Mouse (Mus musculus) kidney, embryonic 15.5 days (tissue): ENCODE measurements around the gene Dag1. TPM values are rescaled to one million over a fixed set of nuclear protein-coding genes. Genes with fewer than 3 reads are reported as not detected.

Source experiments
- ATAC-seq: fragments of 200-750 bp; cut with Nextera tagmentation; replicated peaks from 2 replicates; pipeline ENCODE4 v1.8.0; 2017; ENCODE audit warnings: moderate TSS enrichment; ENCODE audit not compliant: low FRiP score
- H3K27ac ChIP-seq: fragments of 300-500 bp; sonication (generic); 2 replicates; pipeline ENCODE4 v1.5.1; 2015; ENCODE audit warnings: mild to moderate bottlenecking, inconsistent platforms
- H3K27me3 ChIP-seq: fragments of 300-500 bp; sonication (generic); 2 replicates; pipeline ENCODE4 v1.6.1; 2015; ENCODE audit warnings: inconsistent platforms
- H3K36me3 ChIP-seq: fragments of 300-500 bp; sonication (generic); 2 replicates; pipeline ENCODE4 v1.6.1; 2015; ENCODE audit warnings: inconsistent platforms
- H3K4me1 ChIP-seq: fragments of 300-500 bp; sonication (generic); 2 replicates; pipeline ENCODE4 v1.6.1; 2015; ENCODE audit warnings: inconsistent platforms
- H3K4me2 ChIP-seq: fragments of 300-500 bp; sonication (generic); 2 replicates; pipeline ENCODE4 v1.6.1; 2015; ENCODE audit warnings: moderate library complexity, mild to moderate bottlenecking, inconsistent platforms
- H3K4me3 ChIP-seq: fragments of 300-500 bp; sonication (generic); replicated peaks from 2 replicates; pipeline ENCODE4 v1.5.1; 2015; ENCODE audit warnings: mild to moderate bottlenecking, inconsistent platforms
- H3K9ac ChIP-seq: fragments of 300-500 bp; sonication (generic); 2 replicates; pipeline ENCODE4 v1.6.1; 2015; ENCODE audit warnings: mild to moderate bottlenecking, inconsistent platforms
- H3K9me3 ChIP-seq: fragments of 300-500 bp; sonication (generic); replicated peaks from 2 replicates; pipeline ENCODE4 v1.6.1; 2016; ENCODE audit warnings: inconsistent platforms
- WGBS: fragments of 180-500 bp; shearing (Covaris S2); methylation state at CpG from one replicate; pipeline ENCODE4 v1.1.7; 2015; ENCODE audit warnings: mixed read lengths; 5-methylcytosine and 5-hydroxymethylcytosine counted together
- polyA plus RNA-seq: library from polyadenylated mRNA; unstranded; fragments of >200 nt; fragmentation: Nextera tagmentation; extraction: Ambion mirVana; gene quantifications from 2 replicates; pipeline ENCODE4 v1.2.1, GENCODE M21; 2015

Gene Dag1
- 141 and 147 TPM in 2 replicates for polyA plus RNA-seq

DNA sequence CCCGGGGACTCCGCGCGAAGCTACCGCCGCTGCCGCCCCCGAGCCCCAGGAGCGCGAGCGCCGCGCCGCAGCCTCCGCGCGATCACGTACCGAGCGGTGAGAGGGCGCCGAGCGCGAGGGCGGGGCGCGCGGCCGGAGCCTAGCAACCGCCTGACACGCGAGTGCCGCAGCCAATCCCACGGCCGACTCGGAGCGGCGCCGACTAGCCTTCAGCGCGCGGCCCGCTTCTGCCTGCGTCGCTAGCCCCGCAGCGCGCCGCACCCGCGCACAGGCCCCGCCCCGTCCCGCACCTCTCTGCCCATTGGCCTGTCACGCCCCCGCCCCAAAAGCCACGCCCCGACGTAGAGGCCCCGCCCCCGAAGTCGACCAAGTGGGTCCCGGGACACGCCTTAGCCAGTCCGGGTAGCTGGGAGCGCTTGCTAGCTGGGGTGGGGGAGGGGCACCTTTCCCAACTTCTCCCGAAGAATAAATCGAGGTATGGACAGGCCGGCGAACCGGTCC lies at the start of gene Dag1:
Gene Dag1 (minus strand): TSS at position 269 of the 501 bp plus-strand sequence.
- peak within 1 kb of the TSS; percentile 74 for H3K4me2 ChIP-seq
- peak within 1 kb of the TSS; percentile 96 for H3K9ac ChIP-seq
- WGBS = under 1% methylated on average over 66 of the region's 71 CpGs
- peak; percentile 97 for ATAC-seq
- no peaks in the 10 kb centered on the region for H3K27me3 ChIP-seq
- H3K27ac ChIP-seq = peak within 1 kb of the TSS; percentile 95
- peaks cover 39% of the 10 kb centered on the region for H3K4me1 ChIP-seq
- no peaks in the 10 kb centered on the region for H3K9me3 ChIP-seq
- no peaks in the 10 kb centered on the region for H3K36me3 ChIP-seq
- peak within 1 kb of the TSS; percentile 99 for H3K4me3 ChIP-seq

DNA sequence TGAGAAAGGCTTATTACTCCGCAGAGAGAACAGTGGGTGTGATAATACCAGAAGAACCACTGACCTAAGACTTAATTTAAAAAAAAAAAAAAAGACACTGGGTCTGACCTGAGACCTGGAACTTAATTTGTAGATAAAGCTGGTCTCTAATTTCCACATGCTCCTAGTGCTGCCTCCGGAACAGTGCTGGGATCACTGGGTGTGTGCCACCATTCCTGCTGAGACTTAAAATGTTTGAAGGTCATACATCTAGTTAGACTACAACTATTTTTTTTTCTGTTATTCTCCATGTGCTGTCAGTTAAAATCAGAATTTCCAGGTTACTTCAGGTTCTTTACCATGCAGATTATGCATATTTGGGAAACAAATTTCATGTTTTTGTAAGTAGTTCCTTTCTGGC lies 44.4 kb upstream of the Dag1 start:
- Histone ChIP-seq H3K4me2 (peak overlapping the region; percentile 64), H3K36me3 (peaks cover 16% of the 10 kb centered on the region), H3K27ac (no peak overlapping the region), H3K4me3 (peak overlapping the region; percentile 94), H3K9me3 (no peaks in the 10 kb centered on the region), H3K4me1 (peaks cover 46% of the 10 kb centered on the region), H3K9ac (peak overlapping the region; percentile 41), H3K27me3 (no peaks in the 10 kb centered on the region)
- WGBS = 51% methylated on average over 2 of the region's 2 CpGs
- ATAC-seq = no peak

DNA sequence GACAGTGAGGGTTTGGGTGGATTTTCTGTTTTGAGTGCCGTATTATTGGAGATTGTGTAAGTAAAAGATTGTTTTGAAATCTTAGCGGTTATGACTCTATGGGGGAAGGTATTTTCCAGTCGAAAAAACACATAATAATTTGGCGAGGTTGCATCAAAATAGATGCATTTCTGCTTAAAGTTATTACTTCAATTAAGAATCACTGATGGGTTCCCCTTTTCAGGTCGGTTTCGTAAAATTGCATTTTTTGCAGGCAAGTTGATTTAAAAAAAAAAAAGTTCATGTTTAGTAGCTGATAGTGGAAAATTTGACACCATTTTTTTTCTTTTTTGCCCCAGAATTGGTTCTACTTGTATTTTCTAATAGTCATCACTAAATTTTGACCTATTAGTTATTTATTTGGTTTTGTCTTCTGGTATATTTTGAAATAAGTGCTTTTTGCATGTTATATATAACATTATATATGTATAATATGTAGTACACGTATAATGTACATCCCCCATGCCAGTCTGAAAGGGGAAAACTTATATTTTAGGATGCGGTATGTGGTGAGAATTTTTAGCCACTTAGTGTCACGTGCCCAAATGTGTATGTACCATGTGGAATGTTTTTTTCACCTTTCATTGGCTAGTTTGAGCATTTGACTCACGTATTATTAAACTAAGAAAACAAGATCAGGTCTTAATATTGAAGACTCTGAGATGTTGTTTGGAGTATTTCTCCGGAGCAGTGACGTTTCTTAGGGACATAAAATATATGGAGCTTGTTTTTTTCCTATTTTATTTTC lies 43.5 kb upstream of the Dag1 start:
- H3K27ac ChIP-seq = peak overlapping the region; percentile 100
- peaks cover 21% of the 10 kb centered on the region for H3K36me3 ChIP-seq
- H3K4me3 ChIP-seq = peak overlapping the region; percentile 94
- H3K9ac ChIP-seq = peak overlapping the region; percentile 99
- WGBS = 6% methylated on average over 12 of the region's 12 CpGs
- peaks cover 46% of the 10 kb centered on the region for H3K4me1 ChIP-seq
- peak overlapping the region; percentile 64 for H3K4me2 ChIP-seq
- H3K27me3 ChIP-seq = no peaks in the 10 kb centered on the region
- no peak for ATAC-seq
- H3K9me3 ChIP-seq = no peaks in the 10 kb centered on the region

DNA sequence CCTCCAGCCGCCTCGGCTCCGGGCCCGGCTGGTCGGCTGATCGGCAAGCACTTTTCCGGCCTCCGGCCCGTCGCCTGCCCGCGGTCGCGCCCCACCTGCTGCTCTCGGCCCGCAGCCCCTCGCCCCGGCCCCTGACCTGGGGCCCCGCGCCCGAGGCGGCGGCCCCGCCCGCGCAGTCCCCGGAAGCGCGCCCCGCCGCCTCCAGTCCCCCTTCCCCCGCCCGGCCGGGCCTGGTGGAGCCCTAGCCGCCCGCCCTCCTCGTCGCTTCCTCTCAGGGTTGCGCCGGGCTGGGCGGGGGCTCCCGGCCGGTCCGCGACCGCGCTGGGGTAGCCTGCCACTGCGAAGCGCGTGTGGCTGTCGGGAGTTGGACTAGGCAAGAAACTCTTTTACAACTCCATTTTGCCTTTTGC lies 42.8 kb upstream of the Dag1 start:
- Histone ChIP-seq H3K4me3 (peak overlapping the region; percentile 94), H3K4me2 (peak overlapping the region; percentile 64), H3K4me1 (peaks cover 43% of the 10 kb centered on the region), H3K9ac (peak overlapping the region; percentile 99), H3K27ac (peak overlapping the region; percentile 100), H3K36me3 (peaks cover 24% of the 10 kb centered on the region), H3K9me3 (no peaks in the 10 kb centered on the region), H3K27me3 (no peaks in the 10 kb centered on the region)
- WGBS = 1% methylated on average over 51 of the region's 51 CpGs
- ATAC-seq = peak; percentile 88

DNA sequence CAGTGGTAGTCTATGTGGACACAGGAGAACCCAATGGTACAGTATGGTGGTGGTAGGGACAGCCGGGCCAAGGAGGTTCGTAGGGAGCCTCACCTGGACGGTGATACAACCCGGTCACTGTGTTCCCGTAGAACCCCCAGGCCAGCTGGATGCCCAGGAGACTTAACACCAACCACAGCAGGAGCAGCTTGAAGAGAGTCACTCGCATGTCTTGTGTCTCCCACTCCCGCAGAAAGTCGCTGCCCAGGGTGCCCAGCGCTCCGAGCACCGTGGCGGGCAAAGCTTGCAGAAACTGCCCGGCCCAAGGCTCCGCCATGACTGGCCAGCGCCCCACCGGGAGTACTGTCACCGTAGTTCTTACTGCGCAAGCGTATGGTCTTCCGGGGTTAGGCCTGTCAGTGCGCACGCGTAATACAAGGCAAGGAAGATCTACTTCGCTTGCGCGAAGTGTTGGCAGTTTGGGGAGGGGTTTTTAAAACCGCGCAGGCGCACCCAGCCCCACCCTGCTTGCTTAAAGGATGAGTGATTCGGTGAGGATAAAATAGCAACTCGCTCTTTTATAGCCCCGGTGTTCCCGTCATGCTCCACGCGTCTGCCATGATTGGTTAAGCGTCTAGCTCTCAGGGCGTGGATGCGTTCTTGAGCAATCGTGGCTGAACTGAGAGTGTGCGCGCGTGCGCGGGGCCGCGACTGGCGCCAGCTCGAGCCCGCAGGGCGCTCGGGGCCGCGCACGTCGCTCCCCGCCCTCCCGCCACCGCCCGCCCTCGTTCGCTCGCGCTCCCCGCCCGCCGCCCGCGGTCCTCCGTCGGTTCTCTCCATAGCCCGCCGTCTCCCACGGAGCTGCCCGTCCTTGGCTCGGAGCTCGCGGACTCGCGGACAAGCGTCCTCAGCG lies 42.1 kb upstream of the Dag1 start, which contains the start of the genes Rhoa and Tcta:
Gene Rhoa (plus strand): TSS at position 501 of the 892 bp plus-strand sequence.
Gene Tcta (minus strand): TSS at position 532 of the 892 bp plus-strand sequence.
- Histone ChIP-seq H3K27ac (peak within 1 kb of the TSS; percentile 100), H3K27me3 (no peaks in the 10 kb centered on the region), H3K4me3 (peak within 1 kb of the TSS; percentile 94), H3K4me1 (peaks cover 41% of the 10 kb centered on the region), H3K4me2 (peak within 1 kb of the TSS; percentile 82), H3K9ac (peak within 1 kb of the TSS; percentile 99), H3K36me3 (peaks cover 29% of the 10 kb centered on the region), H3K9me3 (no peaks in the 10 kb centered on the region)
- under 1% methylated on average over 81 of the region's 81 CpGs for WGBS
- peak; percentile 98 for ATAC-seq

DNA sequence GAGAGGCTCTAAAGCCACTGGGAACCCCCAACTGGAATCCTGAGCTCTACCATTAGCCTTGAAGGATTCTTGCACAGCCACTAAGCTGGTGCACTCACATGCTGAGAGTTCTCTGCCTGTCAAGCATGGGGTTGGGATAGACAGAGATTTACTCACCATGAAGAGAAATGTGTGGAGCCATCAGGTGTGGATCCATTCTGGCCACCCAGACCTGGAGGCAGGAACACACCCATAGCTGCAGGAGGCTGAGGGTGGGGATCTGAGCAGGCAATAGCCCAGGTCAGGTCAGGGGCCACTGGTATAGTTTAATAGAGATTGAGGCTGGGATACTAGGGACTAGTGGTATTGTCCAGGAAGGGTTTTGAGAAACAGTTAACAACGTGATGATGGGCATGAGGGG lies 41.4 kb upstream of the Dag1 start:
- 4% methylated on average over 1 of the region's 1 CpGs for WGBS
- Histone ChIP-seq H3K9me3 (no peaks in the 10 kb centered on the region), H3K9ac (peak overlapping the region; percentile 85), H3K4me2 (peak overlapping the region; percentile 82), H3K36me3 (peaks cover 35% of the 10 kb centered on the region), H3K4me3 (peak overlapping the region; percentile 94), H3K27ac (peak overlapping the region; percentile 100), H3K27me3 (no peaks in the 10 kb centered on the region), H3K4me1 (peaks cover 36% of the 10 kb centered on the region)
- no peak for ATAC-seq

DNA sequence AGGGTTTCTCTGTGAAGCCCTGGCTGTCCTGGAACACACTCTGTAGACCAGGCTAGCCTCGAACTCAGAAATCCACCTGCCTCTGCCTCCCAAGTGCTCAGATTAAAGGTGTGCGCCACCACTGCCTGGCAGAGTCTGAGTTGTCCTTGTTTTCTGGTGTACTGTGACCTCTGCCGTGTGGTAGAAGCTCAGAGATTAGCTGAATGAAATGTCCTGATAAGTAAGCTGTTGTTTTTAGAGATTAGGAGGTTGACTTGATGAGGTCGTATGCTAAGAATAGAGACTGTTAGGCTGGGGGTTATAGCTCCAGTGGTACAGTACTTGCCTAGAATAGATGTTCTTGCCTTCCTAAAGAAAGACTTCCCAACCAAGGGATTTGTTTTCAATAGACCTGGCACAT lies 41.0 kb upstream of the Dag1 start:
- WGBS = 86% methylated on average over 4 of the region's 4 CpGs
- no peak for ATAC-seq
- Histone ChIP-seq H3K4me2 (peak overlapping the region; percentile 82), H3K4me3 (peak overlapping the region; percentile 94), H3K9ac (peak overlapping the region; percentile 85), H3K36me3 (peaks cover 37% of the 10 kb centered on the region), H3K27ac (no peak overlapping the region), H3K27me3 (no peaks in the 10 kb centered on the region), H3K9me3 (no peaks in the 10 kb centered on the region), H3K4me1 (peaks cover 32% of the 10 kb centered on the region)

DNA sequence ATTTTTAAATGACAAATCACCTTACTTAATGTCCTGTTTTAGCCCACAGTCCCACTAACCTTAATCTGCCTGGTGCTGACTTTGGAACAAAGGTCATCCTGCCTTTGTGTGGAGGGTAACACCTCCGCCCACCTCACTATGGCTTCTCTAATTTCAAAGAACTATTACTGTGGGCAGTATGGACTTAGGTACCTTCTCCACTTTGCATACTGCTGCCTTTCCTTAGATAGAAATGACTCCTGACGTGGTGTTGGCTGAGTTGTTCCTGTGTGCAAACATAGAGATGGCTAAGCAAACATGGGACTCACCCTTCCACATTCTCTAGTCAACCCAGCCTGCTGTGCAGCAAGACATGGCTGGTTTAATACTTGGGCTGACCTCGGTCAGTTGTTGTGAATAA lies 38.1 kb upstream of the Dag1 start:
- no peak overlapping the region for H3K4me3 ChIP-seq
- ATAC-seq = no peak
- WGBS = 74% methylated on average over 3 of the region's 3 CpGs

DNA sequence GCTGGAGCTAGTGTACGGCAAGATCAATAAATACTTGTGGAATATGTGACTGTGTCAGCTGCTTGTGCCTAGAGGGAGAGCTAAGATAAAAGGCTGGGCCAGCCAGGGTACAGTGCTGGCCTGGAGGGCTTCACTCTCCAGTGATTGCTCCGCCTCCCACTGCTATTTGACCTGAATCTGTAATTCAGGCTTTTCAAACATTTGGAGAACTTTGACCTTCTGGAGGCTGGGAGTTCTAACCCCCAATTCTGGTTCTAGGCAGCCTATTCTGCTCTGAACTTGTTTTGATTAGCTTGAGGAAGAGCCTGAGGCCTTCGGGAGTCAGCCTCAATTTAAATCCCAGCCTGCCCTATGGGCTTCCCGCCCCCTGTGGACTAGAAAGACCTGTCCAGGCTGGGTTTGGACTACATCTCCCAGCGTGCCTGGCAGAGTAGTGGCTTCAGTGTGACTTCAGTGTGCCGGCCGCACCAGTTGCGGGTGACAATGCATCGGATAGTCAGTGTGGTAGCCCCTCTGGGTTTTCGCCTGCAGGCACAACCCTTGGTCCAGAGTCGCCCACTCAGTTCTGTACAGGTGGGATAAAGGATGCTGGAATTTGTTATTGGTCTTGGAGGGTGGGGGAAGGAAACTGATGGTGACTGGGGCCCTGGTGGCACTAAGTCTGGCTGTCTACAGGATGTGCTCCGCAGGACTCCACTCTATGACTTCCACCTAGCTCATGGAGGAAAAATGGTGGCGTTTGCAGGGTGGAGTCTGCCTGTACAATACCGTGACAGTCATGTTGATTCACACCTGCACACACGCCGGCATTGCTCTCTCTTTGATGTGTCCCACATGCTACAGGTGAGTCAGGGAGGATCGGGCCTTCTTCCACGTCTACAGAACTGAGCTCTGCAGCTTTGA lies 32.9 kb upstream of the Dag1 start, which contains the start of gene Amt:
Gene Amt (plus strand): TSS at position 401 of the 903 bp plus-strand sequence.
- ATAC-seq = peak; percentile 91
- H3K27ac ChIP-seq = peak within 1 kb of the TSS; percentile 88
- peaks cover 38% of the 10 kb centered on the region for H3K36me3 ChIP-seq
- WGBS = 18% methylated on average over 18 of the region's 18 CpGs
- no peaks in the 10 kb centered on the region for H3K27me3 ChIP-seq
- H3K4me1 ChIP-seq = peaks cover 25% of the 10 kb centered on the region
- no peaks in the 10 kb centered on the region for H3K9me3 ChIP-seq
- peak within 1 kb of the TSS; percentile 55 for H3K4me2 ChIP-seq
- H3K9ac ChIP-seq = peak within 1 kb of the TSS; percentile 42
- H3K4me3 ChIP-seq = peak within 1 kb of the TSS; percentile 42

More for the DNA sequence above, 38.1 kb upstream of the Dag1 start:
- H3K9me3 ChIP-seq = no peaks in the 10 kb centered on the region
- peaks cover 21% of the 10 kb centered on the region for H3K4me1 ChIP-seq
- no peak overlapping the region for H3K9ac ChIP-seq
- H3K4me2 ChIP-seq = no peak overlapping the region
- H3K27me3 ChIP-seq = no peaks in the 10 kb centered on the region
- H3K36me3 ChIP-seq = peaks cover 43% of the 10 kb centered on the region
- H3K27ac ChIP-seq = no peak overlapping the region

DNA sequence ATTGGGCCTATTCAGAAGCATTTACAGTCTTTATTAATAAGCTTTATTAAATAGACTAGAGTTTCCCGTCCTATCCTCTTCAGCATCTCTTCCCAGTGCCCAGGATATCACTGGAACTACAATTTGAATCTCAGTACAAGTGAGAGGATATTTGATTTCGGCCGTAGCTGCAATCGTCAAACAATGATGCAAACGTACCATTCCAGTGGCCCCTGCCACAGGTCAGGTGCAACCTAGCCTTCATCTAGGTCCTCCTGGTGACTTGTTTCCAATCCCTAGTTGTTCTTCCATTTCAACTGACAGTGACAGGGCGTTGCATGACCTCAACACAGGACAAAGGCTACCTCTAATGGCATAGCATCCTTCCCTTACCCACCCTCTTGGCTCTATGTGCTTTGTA lies 27.0 kb upstream of the Dag1 start:
- no peak for ATAC-seq
- no peaks in the 10 kb centered on the region for H3K9me3 ChIP-seq
- WGBS = 41% methylated on average over 6 of the region's 6 CpGs
- H3K4me2 ChIP-seq = peak overlapping the region; percentile 69
- H3K4me1 ChIP-seq = peaks cover 7% of the 10 kb centered on the region
- peak overlapping the region; percentile 61 for H3K4me3 ChIP-seq
- H3K27me3 ChIP-seq = no peaks in the 10 kb centered on the region
- peaks cover 19% of the 10 kb centered on the region for H3K36me3 ChIP-seq
- peak overlapping the region; percentile 52 for H3K9ac ChIP-seq
- H3K27ac ChIP-seq = peak overlapping the region; percentile 52; the same call in 1 of the 2 replicates
